Mouse (Mus musculus) natural killer cell, adult 2 months (primary cell): ENCODE measurements at regions not wholly inside any gene's neighbourhood (a gene's known extent, or its start where the extent isn't known, plus 50 kb on each side); places are given as distances from the start of the nearest gene placed in this dataset.

Source experiments
- DNase-seq, 2 experiments: peaks; one replicate each; pipeline ENCODE4 v3.0.0; 2022; ENCODE audit warnings: low spot score in 2 of 2

DNA sequence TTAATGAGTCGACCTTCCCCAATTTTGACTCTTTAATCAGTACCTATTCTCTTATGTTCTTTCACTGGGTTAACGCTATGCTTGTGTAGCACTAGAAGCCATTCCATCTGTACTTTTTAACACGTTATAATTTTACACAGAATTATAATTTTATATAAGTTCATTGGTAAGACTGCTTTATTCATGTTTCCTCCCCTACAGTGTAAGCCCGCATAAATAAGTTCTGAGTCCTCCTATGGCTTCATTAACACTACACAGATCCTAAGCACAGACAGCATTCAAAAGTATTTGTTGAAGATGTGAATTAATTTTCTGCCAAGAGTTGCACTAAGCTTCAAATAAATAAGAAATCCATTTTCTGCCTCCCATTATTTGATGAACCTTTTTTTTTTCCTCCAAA is 176.1 kb upstream of the Usp25 start:
- DNase-seq, result no peak

DNA sequence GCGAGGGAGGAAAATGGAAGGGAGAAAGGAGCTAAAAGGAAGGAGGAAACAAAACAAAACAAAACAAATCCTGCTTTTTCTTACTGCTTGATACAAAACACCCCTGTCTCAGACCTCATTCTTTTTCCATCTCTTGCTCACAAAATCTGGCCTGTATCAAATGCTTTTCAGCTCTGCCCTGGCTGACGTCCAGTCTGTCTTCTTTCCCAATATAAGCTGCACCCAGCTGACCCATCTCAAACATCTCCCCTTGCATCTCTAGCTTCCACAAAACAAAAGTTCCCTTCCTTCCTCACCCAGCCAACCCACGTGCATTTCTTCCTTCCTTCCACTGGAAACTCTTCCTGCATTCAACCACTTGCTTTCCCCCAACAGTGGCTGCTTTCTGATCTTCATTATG is 183.1 kb upstream of the Usp25 start:
- no peak for DNase-seq

DNA sequence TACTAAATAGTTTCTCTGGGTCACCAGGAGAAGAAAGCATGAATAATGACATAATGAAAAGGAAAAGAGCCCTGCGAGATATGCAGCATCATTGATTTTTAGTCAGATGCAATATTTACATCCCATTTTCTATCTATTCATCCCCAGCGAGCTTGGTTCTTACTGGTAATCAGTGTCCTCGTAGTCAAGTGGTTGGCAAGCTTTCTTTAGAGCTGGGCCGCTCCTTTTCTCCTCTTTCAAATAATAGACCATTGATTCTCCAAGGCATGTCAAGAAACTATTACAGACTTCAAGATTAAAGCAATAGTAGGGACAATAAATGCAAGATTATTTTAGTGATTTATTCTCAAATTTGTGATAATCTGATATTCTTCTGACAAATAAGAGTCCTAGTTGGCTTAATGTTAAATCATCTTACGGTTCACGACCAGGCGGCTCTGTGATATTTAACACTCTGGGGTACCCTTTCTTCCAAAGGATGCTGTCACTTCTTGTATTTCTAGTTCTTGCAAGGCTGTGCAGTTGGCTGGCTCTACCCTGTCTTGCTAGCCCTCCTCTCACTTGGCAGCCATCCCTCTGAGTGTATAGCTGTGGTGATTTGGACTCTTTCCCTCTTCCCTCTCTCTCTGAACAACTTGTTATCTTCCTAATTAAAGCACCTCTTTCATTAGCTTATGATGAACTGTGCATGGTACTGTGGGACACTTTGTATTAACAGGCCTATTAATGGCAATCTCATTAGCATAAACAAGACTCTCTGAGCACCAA is 185.6 kb upstream of the Usp25 start:
- no peak for DNase-seq

DNA sequence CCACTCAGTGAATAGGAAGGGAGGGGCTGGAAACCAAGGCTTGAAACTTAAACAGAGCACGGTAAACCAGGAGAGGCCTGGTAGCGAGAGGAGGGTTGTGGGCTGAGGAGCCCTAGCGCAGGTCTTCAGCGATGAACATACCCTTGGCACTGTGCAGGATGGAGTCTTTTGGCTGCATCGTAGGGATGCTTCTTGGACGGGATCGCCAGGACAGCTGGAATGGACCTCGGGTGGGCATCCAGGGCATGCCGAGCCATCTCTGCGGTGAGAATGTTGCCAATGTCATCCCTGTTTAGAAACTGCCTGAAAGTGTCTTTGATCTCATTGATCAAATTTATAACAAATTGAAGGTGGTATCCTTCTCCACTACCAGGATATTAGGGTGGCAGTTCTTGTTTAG is 192.2 kb upstream of the Usp25 start:
- DNase-seq, result no peak

GRCm38 (mm10) chr16:76816056-76816885 is 197.2 kb upstream of the Usp25 start:
- no peak for DNase-seq

- peak in 1 of 2 experiments; percentile 22 for DNase-seq
These were observed 209.8 kb upstream of the Usp25 start for GRCm38 (mm10) chr16:76803725-76804124.

GRCm38 (mm10) chr16:76786405-76787155 is 226.9 kb upstream of the Usp25 start:
- peak; percentile 37 for DNase-seq

DNA sequence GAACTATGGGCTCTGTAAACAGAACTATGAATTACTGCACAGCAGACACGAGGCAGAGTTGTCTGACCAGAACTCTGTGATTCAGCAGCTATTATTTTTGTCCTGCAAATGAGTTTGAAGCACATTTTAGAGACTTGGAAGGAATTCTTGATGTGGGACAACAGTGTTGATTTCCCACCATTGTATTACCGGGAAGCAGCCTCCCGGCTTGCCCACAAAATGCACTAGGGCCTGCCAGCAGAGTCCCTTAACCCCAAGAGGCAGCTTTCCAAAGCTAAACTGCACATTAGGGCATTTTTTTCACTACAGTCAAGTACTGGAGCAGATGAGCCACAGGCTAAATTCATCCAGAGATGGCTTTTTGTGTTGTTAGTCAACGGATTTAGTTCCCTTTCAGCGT is 230.8 kb upstream of the Usp25 start:
- no peak for DNase-seq

DNA sequence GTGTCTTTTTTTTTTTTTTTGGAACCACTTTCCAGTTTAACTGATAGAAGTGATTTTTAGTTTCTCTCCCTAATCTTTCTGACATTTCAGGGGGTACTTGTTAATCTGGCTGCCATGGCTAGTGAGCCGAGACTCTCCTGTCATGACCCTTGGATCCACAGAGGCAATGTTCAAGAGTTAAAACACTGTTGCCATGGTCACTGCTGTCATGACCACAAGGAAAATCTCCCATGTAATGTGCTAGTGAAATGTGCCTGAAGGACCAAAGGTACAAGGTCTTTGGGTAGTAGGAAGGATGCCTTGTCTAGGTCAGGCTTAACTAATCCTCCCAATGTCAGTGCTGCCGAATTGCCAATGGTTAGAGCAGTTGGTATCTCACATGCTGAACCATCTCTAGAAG is 237.7 kb upstream of the Usp25 start:
- no peak for DNase-seq

DNA sequence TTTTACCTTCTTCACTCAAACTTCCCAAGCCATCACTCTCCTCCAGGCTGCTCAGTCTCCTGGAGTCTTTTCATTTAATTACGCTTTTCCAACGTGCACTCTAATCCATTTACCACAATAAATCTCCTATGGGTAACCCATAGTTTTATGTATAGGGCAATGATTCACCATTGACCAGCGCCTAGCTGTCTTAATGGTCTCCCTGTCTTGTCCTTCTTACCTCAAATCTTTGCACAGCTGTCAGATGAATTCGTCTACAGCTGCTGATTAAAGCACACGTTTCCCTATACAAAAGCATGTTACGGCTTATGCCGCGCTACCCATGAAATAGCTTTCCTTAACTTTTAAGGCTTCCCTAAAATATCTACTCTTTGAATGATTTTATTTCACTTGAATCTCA is 239.5 kb upstream of the Usp25 start:
- no peak for DNase-seq

DNA sequence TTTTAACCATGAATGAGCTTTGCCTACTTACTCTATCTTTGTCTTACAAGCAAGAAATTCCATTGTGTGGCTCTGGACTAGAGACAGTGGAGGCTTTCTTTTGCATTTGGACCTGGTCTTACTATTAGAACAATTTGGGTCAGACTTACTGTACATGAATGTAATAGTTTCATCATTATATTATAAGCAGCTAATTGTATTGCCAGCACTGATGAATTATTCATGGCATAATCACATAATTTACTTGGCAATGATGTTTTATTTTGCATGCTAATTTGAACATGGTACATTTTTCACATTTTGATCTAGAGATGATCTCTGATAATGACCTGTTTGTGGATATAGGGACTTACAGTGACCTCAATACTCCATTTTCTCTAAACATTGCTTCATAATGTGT is 240.0 kb upstream of the Usp25 start:
- DNase-seq, result no peak

DNA sequence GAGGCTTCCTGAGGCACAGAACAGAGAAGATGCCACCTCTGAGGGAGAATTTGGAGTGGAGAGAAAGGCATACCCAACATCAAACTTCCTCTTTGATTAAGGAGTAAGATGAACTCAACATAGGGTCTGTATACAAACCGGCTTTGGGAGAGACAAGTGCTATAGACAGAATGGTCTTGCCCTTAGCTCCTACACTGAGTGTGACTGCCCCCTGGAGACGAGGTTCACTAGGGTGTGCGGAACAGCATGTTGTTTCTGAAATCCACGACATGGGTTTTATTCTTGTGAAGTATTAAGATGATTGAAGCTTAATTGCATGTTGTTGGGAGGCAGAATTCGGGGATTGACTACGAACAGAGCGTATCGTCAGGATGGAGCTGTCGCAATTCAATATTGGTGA is 244.9 kb upstream of the Usp25 start:
- peak in 1 of 2 experiments; percentile 50 for DNase-seq

DNA sequence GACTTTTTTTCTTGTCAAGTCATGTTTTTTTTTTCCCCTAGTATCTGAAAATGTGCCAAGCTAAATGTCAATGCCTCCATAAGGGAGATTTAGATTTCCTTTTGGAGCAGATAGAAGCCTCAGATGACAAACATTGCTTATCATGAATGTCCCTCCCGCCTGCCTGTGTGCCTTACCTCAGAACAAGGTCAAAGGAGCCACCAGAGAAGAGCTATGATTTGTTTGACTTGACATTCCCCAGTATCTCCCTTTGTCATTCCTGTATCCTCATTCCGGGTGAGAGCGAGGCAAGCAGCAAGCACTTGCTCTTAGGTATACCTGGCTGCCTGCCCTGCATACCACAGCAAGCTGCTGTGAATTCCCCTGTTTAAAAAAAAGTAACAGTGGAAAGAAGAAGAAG is 246.9 kb upstream of the Usp25 start:
- DNase-seq, result no peak

DNA sequence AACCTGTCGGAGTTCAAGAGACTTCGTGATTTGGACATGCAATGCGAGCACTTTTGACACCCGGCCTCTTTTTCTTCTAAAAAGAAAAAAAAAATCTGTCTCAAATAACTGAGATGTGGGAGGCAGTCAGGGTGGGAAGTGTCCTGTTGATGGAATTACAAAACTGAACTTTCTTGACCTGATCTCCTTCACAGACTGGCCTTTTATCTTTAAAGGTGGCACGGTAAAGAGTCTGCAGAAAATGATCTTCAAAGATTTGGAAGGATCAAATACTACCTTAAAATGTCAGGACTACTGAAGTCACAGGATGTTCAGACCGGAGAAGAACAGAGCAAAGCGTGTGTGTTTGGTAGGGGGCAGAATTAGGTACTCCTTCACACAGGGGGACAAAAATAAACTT is 248.0 kb upstream of the Usp25 start:
- DNase-seq, result no peak

DNA sequence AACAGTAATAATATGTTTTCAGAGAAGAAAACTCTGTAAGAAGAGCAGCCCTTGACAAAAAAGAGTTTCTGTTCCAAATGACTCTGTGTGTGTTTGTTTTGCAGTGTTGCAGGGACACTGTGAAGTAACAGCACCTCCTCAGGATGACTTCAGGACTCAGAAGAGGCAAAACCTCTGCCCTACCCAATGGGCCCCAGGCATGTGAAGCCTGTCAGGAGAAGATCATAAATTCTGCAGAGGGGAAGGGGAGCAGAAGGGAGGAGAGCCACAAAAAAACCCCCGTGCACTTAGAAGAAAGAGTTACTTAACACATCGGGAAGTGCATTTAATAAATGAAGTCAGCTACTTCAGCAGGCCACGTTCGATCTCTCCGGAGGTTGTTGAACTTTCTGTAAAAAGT is 248.5 kb upstream of the Usp25 start:
- DNase-seq, result no peak

DNA sequence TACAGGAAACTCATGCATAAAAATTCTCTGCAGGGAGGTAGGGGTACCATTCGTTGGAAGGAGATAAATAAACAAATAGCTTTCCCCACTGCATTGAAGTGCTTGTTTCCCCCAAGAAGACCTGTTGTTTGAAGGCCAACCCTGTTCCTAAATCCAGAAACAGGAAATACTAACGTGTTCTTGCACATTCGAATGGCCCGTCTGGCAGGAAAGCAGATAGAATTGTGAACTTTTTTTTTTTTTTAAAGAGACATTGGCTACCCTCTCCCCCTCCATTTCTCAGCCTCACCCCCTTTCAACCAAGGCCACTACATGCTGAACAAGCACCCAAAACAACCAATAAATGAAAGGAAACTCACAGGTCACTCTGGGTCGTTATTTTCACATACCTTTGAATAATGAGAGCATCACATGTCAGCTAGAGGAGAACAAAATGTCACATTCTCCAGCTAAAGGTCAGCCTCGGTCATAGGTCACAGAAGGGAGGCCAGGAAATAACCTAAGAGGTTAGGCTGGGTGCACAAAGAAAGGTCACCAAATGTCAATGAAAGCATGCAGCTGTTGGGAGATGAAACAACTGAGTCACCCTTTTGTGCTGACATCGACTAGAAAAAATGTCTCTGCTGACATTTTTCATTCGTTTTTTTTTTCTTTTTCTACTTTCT is 250.8 kb upstream of the Usp25 start:
- DNase-seq, result no peak

DNA sequence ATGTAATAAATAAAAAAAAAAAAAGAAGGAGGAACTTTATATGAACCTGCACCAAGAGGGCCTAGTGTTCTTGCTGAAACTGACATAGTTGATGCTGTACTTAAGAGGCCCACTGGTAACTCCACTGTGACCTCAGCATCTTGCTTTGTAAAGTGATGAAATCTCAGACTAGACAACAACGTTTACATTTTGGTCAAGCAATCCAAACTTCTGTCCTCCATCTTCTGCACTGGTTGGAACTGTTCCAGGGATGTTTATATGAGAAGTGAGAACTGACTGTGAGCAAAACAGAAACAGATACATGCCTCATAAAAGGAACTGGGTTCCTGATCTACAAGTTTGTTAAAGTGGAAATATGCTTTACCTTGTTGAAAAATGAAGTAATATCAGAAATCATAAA is 251.7 kb upstream of the Usp25 start:
- DNase-seq, result no peak

DNA sequence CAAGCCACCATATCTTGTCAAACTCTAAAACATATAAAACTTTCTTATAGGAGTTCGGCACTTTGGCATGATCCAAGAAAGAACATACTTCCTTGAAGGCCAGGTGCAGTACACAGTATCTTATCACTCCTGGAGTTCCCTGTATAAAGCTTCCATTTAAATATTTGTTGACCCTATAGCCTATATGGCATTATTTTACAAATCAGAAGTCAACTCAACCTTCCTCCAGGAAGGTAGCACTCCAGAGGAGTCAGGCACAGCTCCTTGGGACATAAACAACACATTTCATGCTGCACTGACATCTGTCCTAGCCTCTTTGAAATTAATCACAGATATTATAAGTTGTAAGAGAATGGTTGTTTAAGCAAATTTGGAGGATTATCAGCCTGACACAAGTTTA is 252.5 kb upstream of the Usp25 start:
- no peak for DNase-seq

GRCm38 (mm10) chr16:76754871-76755270 is 258.6 kb upstream of the Usp25 start:
- no peak for DNase-seq

DNA sequence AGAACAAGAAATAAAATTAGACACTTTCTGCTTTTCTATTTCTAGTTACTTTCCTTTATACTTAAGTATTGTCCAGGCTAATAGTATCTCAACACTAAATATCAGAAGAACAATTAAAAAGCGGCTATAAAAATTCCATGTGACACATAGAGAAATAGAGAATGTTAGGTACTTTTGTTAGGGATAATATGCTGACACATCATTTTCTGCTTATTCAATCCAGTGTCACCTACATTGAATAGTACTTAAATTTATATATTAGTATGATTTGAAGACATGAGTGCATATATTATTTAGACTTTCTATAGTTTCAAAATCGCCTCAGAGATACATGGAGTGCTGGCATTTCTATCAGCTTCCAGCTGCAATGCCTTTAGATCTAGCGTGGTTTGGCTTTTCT is 267.1 kb upstream of the Usp25 start:
- DNase-seq, result no peak

DNA sequence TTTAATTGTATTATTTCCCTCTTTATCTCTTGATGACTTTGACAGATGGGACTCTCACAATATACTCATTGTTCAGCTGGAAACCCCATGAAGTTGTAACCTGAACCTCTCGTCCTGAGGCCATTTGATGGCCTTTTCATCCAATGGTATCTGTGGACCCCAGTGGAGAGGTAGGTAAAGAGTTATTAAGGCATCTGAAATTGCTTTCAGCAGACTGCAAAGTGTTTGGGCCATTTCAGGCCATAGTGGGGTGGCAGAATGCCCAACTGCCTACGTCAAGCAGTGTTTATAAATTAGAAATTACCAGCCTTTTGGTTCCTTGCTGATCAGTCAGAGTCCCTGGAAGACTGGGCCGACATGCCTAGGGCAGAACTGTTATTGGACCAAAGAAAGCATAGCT is 272.4 kb upstream of the Usp25 start:
- DNase-seq, result no peak

DNA sequence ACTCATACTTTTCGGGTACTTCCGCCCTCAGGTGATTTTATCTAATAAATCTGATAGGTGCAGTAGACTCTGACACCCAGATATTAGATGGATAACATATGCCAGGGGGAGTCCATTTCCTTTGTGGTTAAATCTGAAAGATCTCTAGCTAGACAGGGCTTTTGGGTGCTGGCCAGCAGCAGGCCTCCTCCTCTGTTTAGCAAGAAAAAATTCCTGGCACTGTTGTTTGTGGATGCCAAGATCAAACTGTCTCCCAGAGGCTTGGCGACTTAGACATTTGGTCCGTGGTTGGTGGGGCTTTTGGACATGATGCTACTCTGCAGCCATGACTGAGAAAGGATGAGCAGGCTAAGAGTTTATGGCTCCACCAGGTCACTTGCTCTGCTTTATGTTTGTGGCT is 287.5 kb upstream of the Usp25 start:
- DNase-seq, result no peak
